Mouse (Mus musculus) heart, embryonic 11.5 days (tissue): Measurements from ENCODE around the gene Gjc3. TPM values are rescaled to one million over a fixed set of nuclear protein-coding genes. Genes with fewer than 3 reads are reported as not detected.

Experiments
- polyA plus RNA-seq: library from polyadenylated mRNA; unstranded; fragments of >200 nt; fragmentation: Nextera tagmentation; extraction: Ambion mirVana; gene quantifications from 2 replicates; pipeline ENCODE4 v1.2.1, GENCODE M21; 2014

The Gjc3 gene
- polyA plus RNA-seq, 1 experiment from 2014 or later = not detected

Other genes starting within 250 kb of the Gjc3 start
- 0.47 and 1.0 TPM in 2 replicates for gene Nyap1, start 221.5 kb downstream of the Gjc3 start, polyA plus RNA-seq
- gene Tsc22d4, start 217.4 kb downstream of the Gjc3 start, polyA plus RNA-seq = 139 and 147 TPM in 2 replicates
- gene Ppp1r35, start 184.2 kb downstream of the Gjc3 start, polyA plus RNA-seq = 29.9 and 35.3 TPM in 2 replicates
- gene Mepce, start 175.4 kb downstream of the Gjc3 start, polyA plus RNA-seq = 7.4 and 9.2 TPM in 2 replicates
- 12.4 and 13.7 TPM in 2 replicates for gene Zcwpw1, start 175.3 kb downstream of the Gjc3 start, polyA plus RNA-seq
- gene Pilra, start 126.8 kb downstream of the Gjc3 start, polyA plus RNA-seq = 2.1 and 2.9 TPM in 2 replicates
- 0.13 and 0.84 TPM in 2 replicates for gene Pilrb1, start 105.0 kb downstream of the Gjc3 start, polyA plus RNA-seq
- gene Pilrb2, start 91.3 kb downstream of the Gjc3 start, polyA plus RNA-seq = 2.1 and 2.7 TPM in 2 replicates
- gene Cyp3a13, start 41.5 kb downstream of the Gjc3 start, polyA plus RNA-seq = 0.09 TPM in 1 of 2 replicates, not detected in the other
- gene Azgp1, start 18.4 kb upstream of the Gjc3 start, polyA plus RNA-seq = not detected in 2 replicates
- gene Smok3a, start 58.2 kb upstream of the Gjc3 start, polyA plus RNA-seq = not detected in 2 replicates
- gene Smok3b, start 58.3 kb upstream of the Gjc3 start, polyA plus RNA-seq = not detected in 2 replicates
- not detected in 2 replicates for gene Smok3c, start 90.1 kb upstream of the Gjc3 start, polyA plus RNA-seq
- gene Zkscan1, start 122.0 kb upstream of the Gjc3 start, polyA plus RNA-seq = 13.0 and 18.1 TPM in 2 replicates
- 45.7 and 48.5 TPM in 2 replicates for gene Zscan21, start 153.8 kb upstream of the Gjc3 start, polyA plus RNA-seq
- 8.0 and 10.0 TPM in 2 replicates for gene Zfp113, start 192.6 kb upstream of the Gjc3 start, polyA plus RNA-seq
- gene Cops6, start 198.0 kb upstream of the Gjc3 start, polyA plus RNA-seq = 253 and 277 TPM in 2 replicates
- 10.2 TPM in 2 replicates for gene Ap4m1, start 208.9 kb upstream of the Gjc3 start, polyA plus RNA-seq
- 139 and 143 TPM in 2 replicates for gene Mcm7, start 209.3 kb upstream of the Gjc3 start, polyA plus RNA-seq
- gene Taf6, start 224.4 kb upstream of the Gjc3 start, polyA plus RNA-seq = 82.8 and 85.2 TPM in 2 replicates
- 31.7 and 33.7 TPM in 2 replicates for gene Cnpy4, start 224.4 kb upstream of the Gjc3 start, polyA plus RNA-seq
- 4.5 and 5.9 TPM in 2 replicates for gene Mblac1, start 231.2 kb upstream of the Gjc3 start, polyA plus RNA-seq